Mouse (Mus musculus): ENCODE measurements at regions not wholly inside any gene's neighbourhood (a gene's known extent, or its start where the extent isn't known, plus 50 kb on each side); places are given as distances from the start of the nearest gene placed in this dataset.

GRCm38 (mm10) chr5:64744455-64744854, 58.7 kb upstream of the Klf3 start:
- Histone ChIP-seq H3K79me2 (ENCODE audit: inconsistent target) (no peaks in the 10 kb centered on the region), H3K36me3 (ENCODE audit: inconsistent target) (no peaks in the 10 kb centered on the region), H3K27ac (no peak overlapping the region), H3K4me3 (ENCODE audit: inconsistent target) (no peak overlapping the region)
- WGBS (ENCODE audit: missing documents), result 92% methylated on average over 5 of the region's 5 CpGs

GRCm38 (mm10) chr5:64747461-64747860, 55.7 kb upstream of the Klf3 start:
- Histone ChIP-seq H3K27ac (no peak overlapping the region), H3K36me3 (ENCODE audit: inconsistent target) (no peaks in the 10 kb centered on the region), H3K4me3 (ENCODE audit: inconsistent target) (no peak overlapping the region), H3K79me2 (ENCODE audit: inconsistent target) (no peaks in the 10 kb centered on the region)
- 93% methylated on average over 1 of the region's 1 CpGs for WGBS (ENCODE audit: missing documents)

GRCm38 (mm10) chr5:64749415-64750166, 53.6 kb upstream of the Klf3 start:
- Histone ChIP-seq H3K36me3 (ENCODE audit: inconsistent target) (no peaks in the 10 kb centered on the region), H3K79me2 (ENCODE audit: inconsistent target) (no peaks in the 10 kb centered on the region), H3K4me3 (ENCODE audit: inconsistent target) (no peak overlapping the region), H3K27ac (no peak overlapping the region)
- 90% methylated on average over 12 of the region's 14 CpGs for WGBS (ENCODE audit: missing documents)

GRCm38 (mm10) chr5:64750406-64750805, 52.8 kb upstream of the Klf3 start:
- H3K27ac ChIP-seq, result no peak overlapping the region
- no peaks in the 10 kb centered on the region for H3K79me2 ChIP-seq (ENCODE audit: inconsistent target)
- WGBS (ENCODE audit: missing documents), result 95% methylated on average over 3 of the region's 3 CpGs

GRCm38 (mm10) chr5:64750976-64751656, 52.1 kb upstream of the Klf3 start:
- Histone ChIP-seq H3K4me3 (ENCODE audit: inconsistent target) (no peak overlapping the region), H3K79me2 (ENCODE audit: inconsistent target) (no peaks in the 10 kb centered on the region), H3K36me3 (ENCODE audit: inconsistent target) (no peaks in the 10 kb centered on the region), H3K27ac (no peak overlapping the region)
- WGBS (ENCODE audit: missing documents), result 42% methylated on average over 7 of the region's 7 CpGs

More at GRCm38 (mm10) chr5:64750406-64750805, 52.8 kb upstream of the Klf3 start:
- Histone ChIP-seq H3K4me3 (ENCODE audit: inconsistent target) (no peak overlapping the region), H3K36me3 (ENCODE audit: inconsistent target) (no peaks in the 10 kb centered on the region)

GRCm38 (mm10) chr5:64753142-64753750, 49.9 kb upstream of the Klf3 start:
- Histone ChIP-seq H3K36me3 (ENCODE audit: inconsistent target) (no peaks in the 10 kb centered on the region), H3K79me2 (ENCODE audit: inconsistent target) (no peaks in the 10 kb centered on the region), H3K27ac (no peak overlapping the region), H3K4me3 (ENCODE audit: inconsistent target) (no peak overlapping the region)
- WGBS (ENCODE audit: missing documents), result 52% methylated on average over 6 of the region's 7 CpGs
